Mouse (Mus musculus) testis, adult 10 weeks (tissue): ENCODE data around the gene Gm21761. TPM values are rescaled to one million over a fixed set of nuclear protein-coding genes. Genes with fewer than 3 reads are reported as not detected.

Source experiments
- polyA plus RNA-seq: library from polyadenylated mRNA; stranded (reverse); fragments of 350-450 nt; fragmentation: Illumina TruSeq; extraction: RNeasy Lipid Tissue Mini Kit (QIAGEN cat#74804); gene quantifications from one replicate; pipeline ENCODE4 v1.2.3, GENCODE M21; 2014; ENCODE audit warnings: low read depth, low replicate concordance

Gm21761 gene
- not detected for polyA plus RNA-seq

GRCm38 (mm10) chr13:119929172-119929571, at the start of gene Gm21761:
Gene Gm21761, minus strand, starts transcription at chr13:119929272.

GRCm38 (mm10) chr13:119950706-119951105, 21.6 kb upstream of the Gm21761 start, which contains the start of gene B020031M17Rik:
Gene B020031M17Rik, minus strand, starts transcription at chr13:119950806.

GRCm38 (mm10) chr13:119894685-119895084, 34.4 kb downstream of the Gm21761 start, which contains the start of gene Tcstv1:
Gene Tcstv1, minus strand, starts transcription at chr13:119894785.

Other genes with a start within 250 kb of the Gm21761 start
- gene Hmgcs1, start 238.9 kb downstream of the Gm21761 start, polyA plus RNA-seq = 82.8 TPM
- 5.9 TPM for gene Nim1k, start 173.4 kb downstream of the Gm21761 start, polyA plus RNA-seq
- 76.2 TPM for gene Zfp131, start 138.4 kb downstream of the Gm21761 start, polyA plus RNA-seq
- not detected for gene AF067063, start 99.1 kb downstream of the Gm21761 start, polyA plus RNA-seq
- gene D13Ertd608e, start 93.3 kb downstream of the Gm21761 start, polyA plus RNA-seq = not detected
- not detected for gene Tcstv1, start 34.5 kb downstream of the Gm21761 start, polyA plus RNA-seq
- not detected for gene B020031M17Rik, start 21.5 kb upstream of the Gm21761 start, polyA plus RNA-seq
- gene Gm36079, start 97.7 kb upstream of the Gm21761 start, polyA plus RNA-seq = not detected
- 0.83 TPM for gene Gm21188, start 122.9 kb upstream of the Gm21761 start, polyA plus RNA-seq
- not detected for gene Gm20767, start 211.0 kb upstream of the Gm21761 start, polyA plus RNA-seq
- gene Gm21818, start 243.2 kb upstream of the Gm21761 start, polyA plus RNA-seq = not detected